Mouse (Mus musculus): ENCODE data around the gene Tbc1d13. TPM values are rescaled to one million over a fixed set of nuclear protein-coding genes. Genes with fewer than 3 reads are reported as not detected.
A peak's percentile ranks its signal among the peaks of the same experiment; 100 is the strongest.
"Not testable (repeated sequence)": the region's sequence is repeated elsewhere in the genome, so short reads cannot be mapped to it uniquely, and the experiment has no call there.

Tbc1d13 gene
- total RNA-seq, 2 experiments from 2014 or later, result 21.2 to 50.0 TPM

DNA sequence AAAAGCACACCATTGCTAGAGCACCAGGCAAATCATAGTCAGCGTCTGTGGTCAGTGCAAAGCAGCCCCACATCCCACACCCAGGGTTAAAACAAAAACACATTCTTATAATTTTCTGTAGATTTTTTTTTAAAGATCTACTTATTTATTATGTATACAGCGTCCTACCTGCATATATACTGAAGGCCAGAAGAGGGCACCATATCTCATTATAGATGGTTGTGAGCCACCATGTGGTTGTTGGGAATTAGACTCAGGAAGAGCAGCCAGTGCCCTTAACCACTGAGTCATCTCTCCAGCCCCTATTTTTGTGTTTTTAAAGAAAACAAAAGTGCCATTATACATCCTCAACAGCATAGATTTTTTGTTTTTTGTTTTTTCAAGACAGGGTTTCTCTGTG, 4.8 kb upstream of the Tbc1d13 start:
- ATAC-seq (ENCODE audit: poor library complexity, severe bottlenecking), result no peak

DNA sequence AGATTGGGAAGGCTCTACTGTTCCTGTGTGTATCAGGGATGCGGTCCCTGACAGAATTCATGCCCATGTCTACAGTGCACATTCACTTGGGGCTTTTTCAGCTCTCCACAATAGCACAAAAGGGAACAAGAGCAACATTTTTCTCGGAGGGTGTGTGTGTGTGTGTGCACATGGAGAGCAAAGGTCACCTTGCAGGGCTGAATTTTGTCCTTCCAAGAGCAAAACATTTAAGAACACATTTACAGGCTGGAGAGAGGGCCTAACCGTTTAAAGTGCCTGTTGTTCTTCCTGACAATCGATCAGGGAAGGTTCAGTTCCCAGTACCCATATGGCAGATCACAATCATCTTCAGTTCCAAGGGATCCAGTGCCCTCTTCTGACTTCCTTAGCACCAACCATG, 3.4 kb upstream of the Tbc1d13 start:
- no peak for ATAC-seq (ENCODE audit: poor library complexity, severe bottlenecking)

DNA sequence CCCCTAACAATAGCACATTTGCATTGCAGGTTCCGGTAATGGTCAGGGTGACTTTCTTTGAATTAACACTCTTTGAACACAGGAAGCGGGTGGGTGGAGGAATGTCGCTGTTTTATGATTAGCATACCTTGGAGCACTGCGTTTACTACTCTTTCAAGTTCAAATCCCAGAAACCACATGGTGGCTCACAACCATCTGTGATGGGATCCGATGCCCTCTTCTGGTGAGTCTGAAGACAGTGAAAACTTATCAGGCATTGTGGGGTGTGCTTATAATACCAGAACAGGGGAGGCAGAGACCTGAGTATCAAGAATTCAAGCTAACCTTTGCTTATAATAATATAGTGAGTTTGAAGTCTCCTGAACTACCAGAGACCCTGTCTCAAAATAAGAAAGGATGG, 2.3 kb upstream of the Tbc1d13 start:
- ATAC-seq (ENCODE audit: poor library complexity, severe bottlenecking), result not testable (repeated sequence)

DNA sequence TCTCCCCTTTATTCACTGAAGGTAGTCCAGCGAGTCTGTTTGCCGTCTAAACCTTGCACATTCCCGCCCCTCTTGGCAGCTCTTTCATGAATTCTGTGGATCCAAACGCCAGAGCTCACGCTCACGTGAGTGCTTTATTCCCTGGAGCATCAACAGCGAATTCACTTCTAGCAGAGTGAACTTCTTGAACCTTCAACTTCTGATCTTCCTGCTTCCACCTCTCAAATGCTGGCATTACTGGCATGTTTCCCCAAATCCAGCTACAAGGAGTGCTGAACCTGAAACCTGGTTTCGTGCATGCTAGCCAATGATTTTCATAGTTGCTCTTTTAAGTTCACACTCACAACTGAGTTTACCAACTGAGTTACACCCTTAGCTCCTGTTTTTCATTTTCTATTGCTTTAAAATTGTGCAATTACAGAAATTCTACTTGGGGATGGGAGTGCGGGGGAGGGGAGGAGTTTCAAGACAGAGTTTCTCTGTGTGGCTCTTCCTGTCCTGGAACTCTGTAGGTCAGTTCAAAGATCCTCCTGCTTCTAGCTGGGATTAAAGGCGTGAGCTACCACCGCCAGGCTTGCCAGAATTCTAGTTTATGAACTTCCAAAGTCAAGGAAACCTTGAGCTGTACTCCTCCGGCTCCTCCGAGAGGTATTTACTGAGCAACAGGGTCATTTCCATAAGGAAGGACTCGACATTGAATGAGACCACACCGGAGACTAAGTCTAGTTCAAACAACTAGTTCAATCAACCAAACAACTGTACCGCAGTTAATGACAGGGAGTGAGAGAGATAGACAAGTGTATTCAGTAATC, 539 bp upstream of the Tbc1d13 start:
- ATAC-seq (ENCODE audit: poor library complexity, severe bottlenecking), result peak; percentile 39

DNA sequence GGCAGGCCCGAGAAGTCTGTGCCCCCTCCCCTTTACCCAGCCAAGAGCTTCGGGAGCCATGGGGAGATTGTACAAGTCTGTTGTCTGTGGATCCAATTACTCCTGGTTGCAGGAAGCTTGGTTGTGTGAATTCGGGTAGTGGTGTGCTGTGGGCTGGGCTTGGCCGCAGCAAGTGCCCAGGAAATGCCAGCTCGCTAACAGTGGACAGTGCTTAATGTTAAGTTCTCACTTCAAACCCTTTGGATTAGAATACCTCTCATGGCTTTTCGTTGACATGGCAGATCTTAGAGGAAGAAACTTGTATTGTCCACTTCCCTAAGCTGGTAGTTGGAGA, 799 bp downstream of the Tbc1d13 start:
- ATAC-seq (ENCODE audit: poor library complexity, severe bottlenecking), result no peak

DNA sequence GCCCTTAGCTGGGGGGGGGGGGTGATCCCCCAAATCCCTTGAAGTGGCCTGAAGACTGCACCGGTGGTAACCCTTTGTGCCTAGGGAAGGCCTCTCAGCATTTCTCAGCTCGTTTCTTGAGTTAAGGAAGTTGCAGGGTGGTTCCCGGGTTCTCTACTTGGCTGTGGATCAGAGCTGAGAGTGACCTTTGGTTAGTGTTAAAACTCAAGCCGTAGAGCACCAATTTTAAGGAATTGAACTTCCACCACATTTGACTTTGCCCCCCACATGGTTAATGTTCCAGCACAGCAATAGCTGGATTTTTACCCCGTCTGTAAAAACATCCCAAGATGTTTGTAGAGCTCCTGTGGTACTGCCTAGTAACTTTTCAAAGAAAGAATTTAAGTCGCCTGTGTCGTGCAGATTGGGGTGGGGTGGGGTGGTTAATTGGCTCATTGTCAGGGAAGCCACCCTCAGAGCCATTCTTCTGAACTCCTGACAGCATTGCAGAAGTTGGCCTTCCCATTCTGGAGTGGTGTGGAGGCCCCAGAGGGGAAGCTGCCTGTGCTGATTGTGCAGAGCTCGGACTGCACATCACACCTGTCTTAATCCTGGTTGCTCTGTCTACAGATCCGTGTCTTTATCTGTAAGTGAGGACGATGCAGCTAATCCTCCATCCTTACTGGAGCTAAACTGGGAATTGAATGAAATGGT, 1.5 kb downstream of the Tbc1d13 start:
- no peak for ATAC-seq (ENCODE audit: poor library complexity, severe bottlenecking)

DNA sequence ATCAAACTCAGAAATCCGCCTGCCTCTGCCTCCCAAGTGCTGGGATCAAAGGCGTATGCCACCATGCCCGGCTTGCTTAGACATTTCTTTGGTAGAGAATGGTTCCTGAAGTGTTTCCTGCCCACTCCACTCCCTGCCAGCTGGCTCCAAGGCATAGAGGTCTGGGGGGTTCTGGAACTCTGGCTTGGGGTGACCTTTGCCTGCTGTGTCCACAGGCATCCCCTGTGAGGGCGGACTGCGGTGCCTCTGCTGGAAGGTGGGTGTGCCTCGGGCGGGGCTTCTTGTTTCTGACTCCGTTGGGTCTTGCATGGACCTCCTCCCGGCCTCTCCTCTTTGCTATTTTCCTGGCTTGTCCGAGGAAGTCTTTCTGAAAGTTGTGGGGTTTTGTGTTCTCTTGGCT, 2.9 kb downstream of the Tbc1d13 start:
- no peak for ATAC-seq (ENCODE audit: poor library complexity, severe bottlenecking)

DNA sequence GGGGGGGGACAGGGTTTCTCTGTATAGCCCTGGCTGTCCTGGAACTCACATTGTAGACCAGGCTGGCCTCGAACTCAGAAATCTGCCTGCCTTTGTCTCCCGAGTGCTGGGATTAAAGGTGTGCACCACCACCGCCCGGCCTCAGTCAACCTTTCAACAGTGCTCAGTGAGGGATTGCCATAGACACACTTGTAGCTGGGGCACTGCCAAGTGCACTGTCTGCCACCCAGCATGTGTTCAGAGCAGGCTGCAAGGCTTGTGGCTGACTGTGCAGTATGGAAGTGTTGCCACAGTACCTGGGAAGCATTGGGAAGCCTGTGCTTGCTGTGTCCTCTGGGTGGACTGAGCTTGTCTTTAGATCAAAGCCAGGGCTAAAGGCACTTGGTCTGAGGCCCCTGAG, 6.5 kb downstream of the Tbc1d13 start:
- not testable (repeated sequence) for ATAC-seq (ENCODE audit: poor library complexity, severe bottlenecking)

- no peak for ATAC-seq (ENCODE audit: poor library complexity, severe bottlenecking)
Observed at GRCm38 (mm10) chr2:30144436-30144835, 10.9 kb downstream of the Tbc1d13 start.

DNA sequence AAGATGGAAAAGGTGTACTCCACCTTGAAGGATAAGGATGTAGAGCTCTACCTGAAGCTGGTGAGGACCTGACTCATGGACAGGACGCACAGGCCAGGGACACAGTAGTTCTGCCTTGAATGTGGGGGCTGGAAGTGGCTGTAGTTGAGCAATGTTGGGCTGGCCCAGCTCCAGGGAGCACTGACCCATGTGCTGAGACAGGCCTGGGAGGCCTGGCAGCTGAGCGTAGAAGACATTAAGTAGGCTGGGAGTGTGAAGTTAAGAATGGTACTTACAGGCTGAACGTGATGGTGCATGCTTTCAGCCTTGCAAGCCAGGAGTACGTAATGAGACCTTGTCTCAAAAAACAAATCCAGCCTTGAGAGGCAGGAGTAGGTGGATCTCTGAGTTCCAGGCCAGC, 13.9 kb downstream of the Tbc1d13 start:
- ATAC-seq (ENCODE audit: poor library complexity, severe bottlenecking), result no peak

GRCm38 (mm10) chr2:30151840-30152239, 18.3 kb downstream of the Tbc1d13 start:
- no peak for ATAC-seq (ENCODE audit: poor library complexity, severe bottlenecking)

DNA sequence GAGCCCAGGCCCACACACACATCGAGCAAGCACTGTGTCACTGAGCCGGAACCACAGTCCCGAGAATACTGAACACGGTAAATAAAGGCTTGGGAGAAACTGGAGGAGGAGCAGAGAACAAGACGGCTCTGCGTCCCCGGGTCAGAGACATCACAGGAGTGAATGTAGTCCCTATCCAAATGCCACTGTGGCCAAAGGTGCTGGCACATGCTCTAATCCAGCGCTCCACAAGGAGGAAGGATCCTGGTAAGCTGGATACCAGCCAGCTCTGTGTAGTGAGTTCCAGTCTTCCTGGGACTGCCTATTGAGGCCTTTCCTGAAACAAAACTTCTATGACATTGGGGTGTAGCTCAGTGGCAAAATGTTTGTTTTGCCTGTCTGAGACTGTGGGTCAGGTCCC, 19.1 kb downstream of the Tbc1d13 start:
- ATAC-seq (ENCODE audit: poor library complexity, severe bottlenecking), result no peak

- not testable (repeated sequence) for ATAC-seq (ENCODE audit: poor library complexity, severe bottlenecking)
Observed at GRCm38 (mm10) chr2:30159871-30160270, 26.3 kb downstream of the Tbc1d13 start.

GRCm38 (mm10) chr2:30161809-30162208, 28.3 kb downstream of the Tbc1d13 start:
- no peak for ATAC-seq (ENCODE audit: poor library complexity, severe bottlenecking)

DNA sequence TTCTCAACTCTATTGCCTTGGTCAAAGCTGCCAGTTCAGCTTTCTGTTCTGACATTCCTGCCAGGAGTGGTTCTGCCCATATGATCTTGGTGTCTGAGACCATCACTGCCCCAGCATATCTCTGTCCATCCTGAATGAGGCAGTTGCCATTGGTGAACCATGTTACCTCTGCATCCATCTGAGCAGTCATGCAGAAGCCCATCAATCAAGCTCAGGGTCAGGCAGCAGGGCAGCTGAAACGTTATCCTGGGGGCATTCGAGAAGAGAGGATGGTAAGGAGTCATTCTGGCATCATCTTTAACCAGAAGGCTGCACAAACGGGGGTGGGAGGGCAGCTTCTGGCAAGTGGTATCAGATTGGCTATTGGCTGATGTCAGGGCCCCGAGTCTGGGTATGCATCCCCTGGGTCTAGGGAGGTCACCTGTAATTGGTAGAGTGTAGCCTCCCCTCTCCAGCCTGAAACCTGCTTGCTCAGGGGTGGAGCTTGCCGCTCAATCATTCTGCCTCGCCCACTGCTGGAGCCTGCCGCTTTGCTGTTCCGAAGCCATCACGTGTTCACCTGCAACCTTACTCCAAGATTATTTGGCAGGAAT, 30.9 kb downstream of the Tbc1d13 start:
- no peak for ATAC-seq (ENCODE audit: poor library complexity, severe bottlenecking)

DNA sequence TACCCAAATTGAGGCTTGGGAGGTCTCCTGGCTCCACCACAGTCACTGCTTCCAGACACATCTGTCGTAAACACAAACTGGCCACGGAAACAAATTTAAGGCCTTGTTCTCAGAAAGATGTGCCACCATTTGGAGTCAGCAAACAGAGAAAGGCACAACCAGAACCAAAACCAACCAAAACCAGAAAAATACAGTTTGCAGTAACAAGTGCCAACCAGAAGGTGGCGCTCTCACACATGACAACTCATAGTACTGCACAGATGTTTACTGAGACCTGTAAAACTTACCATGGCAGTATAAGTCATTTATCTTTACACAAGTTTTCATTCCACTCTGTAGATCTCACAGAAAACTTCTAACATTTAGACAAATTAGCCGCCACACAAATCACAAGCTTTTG, 33.1 kb downstream of the Tbc1d13 start:
- ATAC-seq (ENCODE audit: poor library complexity, severe bottlenecking), result no peak

- ATAC-seq (ENCODE audit: poor library complexity, severe bottlenecking), result peak; percentile 93
Observed at GRCm38 (mm10) chr2:30171371-30171996, 37.9 kb downstream of the Tbc1d13 start, which contains the start of gene Endog. TSS of gene Endog (plus strand) at chr2:30171493.

DNA sequence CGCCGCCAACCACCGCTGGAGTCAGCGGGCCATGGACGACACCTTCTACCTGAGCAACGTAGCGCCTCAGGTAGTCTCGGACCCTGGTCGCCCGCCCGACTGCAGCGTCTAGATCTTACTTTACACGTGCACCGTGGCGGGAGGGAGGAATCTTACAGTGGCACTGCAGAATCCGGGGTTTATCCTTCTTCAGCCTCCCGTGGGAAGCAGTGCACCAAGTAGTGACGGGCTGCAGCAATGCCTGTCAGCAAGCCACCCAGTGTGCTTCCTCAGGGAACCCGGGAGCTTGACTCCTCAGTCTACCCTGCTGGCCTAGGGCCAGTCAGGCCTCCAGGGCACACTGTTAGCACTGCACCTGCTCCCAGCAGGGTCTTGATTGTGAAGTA, 38.4 kb downstream of the Tbc1d13 start:
- no peak for ATAC-seq (ENCODE audit: poor library complexity, severe bottlenecking)

DNA sequence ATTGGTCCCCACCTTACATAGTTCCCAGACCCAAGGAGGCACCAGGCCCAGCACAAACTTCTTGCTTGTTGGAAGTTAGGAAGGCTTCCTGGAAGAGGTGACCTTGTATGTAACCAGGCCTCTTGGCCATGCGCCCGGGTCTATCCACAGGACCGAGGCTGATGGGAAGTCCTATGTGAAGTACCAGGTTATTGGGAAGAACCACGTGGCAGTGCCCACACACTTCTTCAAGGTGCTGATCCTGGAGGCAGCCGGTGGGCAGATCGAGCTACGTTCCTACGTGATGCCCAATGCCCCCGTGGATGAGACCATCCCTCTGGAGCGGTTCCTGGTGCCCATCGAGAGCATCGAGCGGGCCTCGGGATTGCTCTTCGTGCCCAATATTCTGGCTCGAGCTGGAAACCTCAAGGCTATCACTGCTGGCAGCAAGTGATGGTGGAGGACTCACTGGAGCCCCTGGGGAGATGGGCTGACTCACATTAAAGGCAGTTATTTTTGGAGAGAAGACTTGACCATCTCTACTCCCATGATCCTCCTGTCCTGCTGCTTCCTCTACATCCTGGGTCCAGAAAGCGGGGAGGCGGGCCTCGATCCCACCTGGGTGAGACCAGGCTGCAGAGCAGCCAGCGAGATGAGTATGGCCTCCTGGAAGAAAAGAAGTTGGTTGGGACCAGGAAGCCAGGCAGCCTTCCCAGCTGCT, 40.1 kb downstream of the Tbc1d13 start:
- ATAC-seq (ENCODE audit: poor library complexity, severe bottlenecking), result no peak

- ATAC-seq (ENCODE audit: poor library complexity, severe bottlenecking), result no peak
Observed at GRCm38 (mm10) chr2:30175897-30176296, 42.4 kb downstream of the Tbc1d13 start.

DNA sequence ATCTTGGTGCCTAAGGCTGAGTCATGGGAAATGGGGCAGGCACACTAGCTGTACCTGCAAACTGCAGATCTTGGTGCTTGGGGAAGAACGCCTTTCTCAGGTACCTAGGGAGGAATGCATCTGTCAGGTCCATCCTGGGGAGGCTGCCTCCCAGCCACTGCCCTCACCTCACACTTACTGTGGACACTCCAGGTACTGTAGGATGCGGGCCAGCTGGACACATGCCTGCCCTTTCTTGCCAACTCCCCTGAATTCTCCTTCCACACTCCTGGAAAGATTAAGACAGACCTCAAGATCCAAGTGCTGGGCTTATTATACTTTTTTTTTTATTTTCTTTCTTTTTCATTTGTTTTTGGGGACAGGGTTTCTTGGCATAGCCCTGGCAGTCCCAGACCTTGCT, 43.0 kb downstream of the Tbc1d13 start:
- no peak for ATAC-seq (ENCODE audit: poor library complexity, severe bottlenecking)

Data from megakaryocyte, adult 5-6 weeks (primary cell).